Mouse (Mus musculus) hindbrain, embryonic 11.5 days (tissue): ENCODE measurements around the gene Parp3. TPM values are rescaled to one million over a fixed set of nuclear protein-coding genes. Genes with fewer than 3 reads are reported as not detected.
A peak's percentile ranks its signal among the peaks of the same experiment; 100 is the strongest.

Source experiments
- ATAC-seq: fragments of 200-750 bp; cut with Nextera tagmentation; 2 replicates; pipeline ENCODE4 v1.8.0; 2017; ENCODE audit warnings: mild to moderate bottlenecking, moderate TSS enrichment, moderate library complexity; ENCODE audit not compliant: low FRiP score
- DNase-seq: peaks from one replicate; pipeline ENCODE4 v3.0.0-alpha.2; 2015; ENCODE audit warnings: low spot score
- H3K27ac ChIP-seq: fragments of 300-500 bp; sonication (generic); 2 replicates; pipeline ENCODE4 v1.5.1; 2014; ENCODE audit warnings: mild to moderate bottlenecking, low read depth, low read length
- H3K27me3 ChIP-seq: fragments of 300-500 bp; sonication (generic); 2 replicates; pipeline ENCODE4 v1.6.1; 2014; ENCODE audit warnings: mild to moderate bottlenecking, low read length, moderate library complexity, mixed read lengths; ENCODE audit not compliant: control insufficient read depth, insufficient read depth
- H3K36me3 ChIP-seq: fragments of 300-500 bp; sonication (generic); 2 replicates; pipeline ENCODE4 v1.6.1; 2014; ENCODE audit warnings: mild to moderate bottlenecking, low read length, moderate library complexity, mixed read lengths; ENCODE audit not compliant: control insufficient read depth, insufficient read depth
- H3K4me1 ChIP-seq: fragments of 300-500 bp; sonication (generic); replicated peaks from 2 replicates; pipeline ENCODE4 v1.6.1; 2014; ENCODE audit warnings: low read length, mixed read lengths; ENCODE audit not compliant: control insufficient read depth, insufficient read depth
- H3K4me2 ChIP-seq: fragments of 300-500 bp; sonication (generic); replicated peaks from 2 replicates; pipeline ENCODE4 v1.6.1; 2014; ENCODE audit warnings: mild to moderate bottlenecking, low read depth, low read length
- H3K4me3 ChIP-seq: fragments of 300-500 bp; sonication (generic); 2 replicates; pipeline ENCODE4 v1.5.1; 2014; ENCODE audit warnings: low read depth, low read length
- H3K9ac ChIP-seq: fragments of 300-500 bp; sonication (generic); 2 replicates; pipeline ENCODE4 v1.6.1; 2014; ENCODE audit warnings: low read depth, low read length
- H3K9me3 ChIP-seq: fragments of 300-500 bp; sonication (generic); 2 replicates; pipeline ENCODE4 v1.6.1; 2016; ENCODE audit warnings: low read length; ENCODE audit not compliant: control insufficient read depth
- WGBS: fragments of 180-500 bp; shearing (Covaris S2); extraction: QIAGEN DNeasy Blood & Tissue Kit; methylation state at CpG from one replicate; pipeline ENCODE4 v1.1.7; 2014; 5-methylcytosine and 5-hydroxymethylcytosine counted together
- polyA plus RNA-seq: library from polyadenylated mRNA; unstranded; fragments of >200 nt; fragmentation: Nextera tagmentation; extraction: Ambion mirVana; gene quantifications from 2 replicates; pipeline ENCODE4 v1.2.1, GENCODE M21; 2014

Parp3 gene
- polyA plus RNA-seq, 1 experiment from 2014 or later: 1.4 TPM

DNA sequence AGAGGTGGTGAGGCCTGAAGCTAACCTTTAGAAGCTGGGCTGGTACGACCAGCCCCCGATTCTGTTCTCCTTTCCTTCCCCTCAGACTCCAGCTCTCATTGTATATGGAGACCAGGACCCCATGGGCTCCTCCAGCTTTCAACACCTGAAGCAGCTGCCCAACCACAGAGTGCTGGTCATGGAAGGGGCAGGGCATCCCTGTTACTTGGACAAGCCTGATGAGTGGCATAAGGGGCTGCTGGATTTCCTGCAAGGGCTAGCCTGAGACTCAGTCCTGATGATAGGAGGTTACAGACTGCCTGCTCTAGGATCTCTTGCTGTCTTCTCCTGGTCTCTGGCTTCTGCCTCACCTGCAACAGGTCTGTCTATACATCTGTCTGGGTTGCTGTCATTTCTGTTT lies 24.9 kb downstream of the Parp3 start:
- no peak overlapping the region for H3K4me2 ChIP-seq
- WGBS: 43% methylated on average over 2 of the region's 2 CpGs
- ATAC-seq (no peak), DNase-seq (no peak)
- no peaks in the 10 kb centered on the region for H3K9me3 ChIP-seq
- H3K4me3 ChIP-seq: no peak overlapping the region; the same call in 1 of the 2 replicates
- H3K36me3 ChIP-seq: no peaks in the 10 kb centered on the region
- H3K27me3 ChIP-seq: no peaks in the 10 kb centered on the region
- peaks cover 28% of the 10 kb centered on the region for H3K4me1 ChIP-seq
- 0 out of 2 replicates have a peak overlapping the region, but pooled peaks have one; percentile 11 for H3K9ac ChIP-seq
- no peak overlapping the region for H3K27ac ChIP-seq

DNA sequence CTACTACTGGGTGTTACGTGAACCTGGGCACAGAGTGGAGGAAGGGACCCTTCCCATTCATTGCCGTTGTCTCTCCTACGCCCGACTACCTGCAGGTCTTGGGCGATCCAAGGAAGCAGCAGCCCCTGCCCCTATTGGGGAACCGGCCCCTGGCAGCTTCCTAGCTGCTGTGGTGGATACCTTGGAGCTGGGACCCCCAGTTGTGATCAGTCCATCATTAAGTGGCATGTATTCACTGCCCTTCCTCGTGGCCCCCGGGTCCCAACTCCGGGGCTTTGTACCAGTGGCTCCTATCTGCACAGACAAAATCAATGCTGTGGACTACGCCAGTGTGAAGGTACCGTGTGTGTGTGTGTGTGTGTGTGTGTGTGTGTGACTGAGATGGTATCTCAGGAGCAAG lies 25.5 kb downstream of the Parp3 start:
- DNase-seq (no peak), ATAC-seq (no peak)
- Histone ChIP-seq H3K4me3 (no peak overlapping the region), H3K27ac (no peak overlapping the region), H3K27me3 (no peaks in the 10 kb centered on the region), H3K9me3 (no peaks in the 10 kb centered on the region), H3K9ac (no peak overlapping the region), H3K4me1 (peaks cover 22% of the 10 kb centered on the region), H3K4me2 (no peak overlapping the region), H3K36me3 (no peaks in the 10 kb centered on the region)
- 76% methylated on average over 11 of the region's 11 CpGs for WGBS

DNA sequence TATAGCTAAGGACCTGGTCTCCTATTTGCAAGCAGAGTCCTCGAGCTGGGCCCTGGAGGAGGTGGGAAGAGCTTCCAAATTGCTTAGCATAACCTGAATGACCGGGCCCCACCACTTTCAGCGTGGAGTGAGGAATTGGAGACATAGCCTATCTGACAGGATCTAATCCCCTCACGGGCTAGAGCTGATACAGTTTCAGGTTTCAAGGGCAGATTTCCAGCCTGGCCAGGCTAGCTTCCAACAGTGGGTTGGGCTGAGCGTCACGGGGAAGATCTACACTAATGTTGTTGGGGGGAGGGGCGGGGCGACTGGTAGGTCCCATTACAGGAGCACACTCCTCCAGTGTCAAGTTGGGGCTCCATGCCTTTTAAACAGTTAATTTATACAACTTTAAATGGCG lies 26.1 kb downstream of the Parp3 start:
- Histone ChIP-seq H3K4me2 (no peak overlapping the region), H3K4me3 (no peak overlapping the region), H3K27me3 (no peaks in the 10 kb centered on the region), H3K36me3 (no peaks in the 10 kb centered on the region), H3K27ac (no peak overlapping the region), H3K9ac (no peak overlapping the region), H3K9me3 (no peaks in the 10 kb centered on the region), H3K4me1 (peaks cover 16% of the 10 kb centered on the region)
- WGBS: 29% methylated on average over 9 of the region's 9 CpGs
- no peak for ATAC-seq
- no peak for DNase-seq

DNA sequence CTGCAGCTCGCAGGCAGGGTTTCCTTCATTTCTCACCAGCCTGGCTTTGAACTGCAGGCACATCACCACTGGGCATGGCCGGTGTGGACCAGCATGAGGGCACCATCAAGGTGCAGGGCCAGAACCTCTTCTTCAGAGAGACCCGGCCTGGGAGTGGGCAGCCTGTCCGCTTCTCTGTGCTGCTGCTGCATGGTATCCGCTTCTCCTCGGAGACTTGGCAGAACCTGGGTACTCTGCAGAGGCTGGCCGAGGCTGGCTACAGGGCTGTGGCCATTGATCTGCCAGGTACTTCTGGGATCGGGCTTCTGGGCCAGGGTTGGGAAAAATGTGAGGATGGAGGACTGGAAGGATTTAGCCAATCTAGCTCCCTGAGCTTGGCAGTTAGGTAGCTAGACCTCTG lies 26.8 kb downstream of the Parp3 start:
- Histone ChIP-seq H3K9ac (no peak overlapping the region), H3K4me1 (peaks cover 14% of the 10 kb centered on the region), H3K9me3 (no peaks in the 10 kb centered on the region), H3K27me3 (no peaks in the 10 kb centered on the region), H3K4me2 (no peak overlapping the region), H3K36me3 (no peaks in the 10 kb centered on the region), H3K27ac (no peak overlapping the region), H3K4me3 (no peak overlapping the region)
- WGBS: 89% methylated on average over 8 of the region's 8 CpGs
- DNase-seq (no peak), ATAC-seq (no peak)

DNA sequence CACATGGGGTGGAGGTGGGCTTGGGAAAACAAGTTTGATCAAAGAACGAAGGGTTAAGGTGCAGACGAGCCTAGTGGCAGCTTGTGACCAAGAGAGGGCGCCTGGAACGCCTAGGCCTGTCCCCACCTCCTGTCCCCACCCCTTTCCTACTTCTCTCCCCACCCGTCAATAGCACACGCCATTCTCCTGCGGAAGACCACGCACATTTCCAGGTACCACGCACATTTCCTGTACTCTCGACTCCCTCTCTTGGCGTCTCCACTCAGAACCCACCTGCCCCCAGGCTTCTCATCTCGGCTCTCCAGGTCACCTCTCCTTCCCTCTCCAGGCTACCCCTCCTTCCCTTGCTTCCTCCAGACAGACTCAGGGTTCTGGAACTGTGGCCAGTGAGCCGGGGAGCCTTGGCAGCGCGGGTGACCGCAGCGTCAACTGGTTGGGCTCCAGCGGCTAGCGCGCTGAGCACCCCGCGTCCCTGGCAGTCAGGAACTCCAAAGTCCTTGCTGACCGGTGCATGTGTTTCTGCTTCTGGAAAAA lies 28.2 kb downstream of the Parp3 start:
- Histone ChIP-seq H3K4me1 (peaks cover 14% of the 10 kb centered on the region), H3K9ac (peak overlapping the region; percentile 24; the same call in 1 of the 2 replicates), H3K4me3 (peak overlapping the region; percentile 23), H3K27me3 (no peaks in the 10 kb centered on the region), H3K36me3 (no peaks in the 10 kb centered on the region), H3K4me2 (peak overlapping the region; percentile 50), H3K27ac (no peak overlapping the region), H3K9me3 (no peaks in the 10 kb centered on the region)
- ATAC-seq: peak; percentile 38; the same call in 1 of the 2 replicates
- 1% methylated on average over 23 of the region's 23 CpGs for WGBS
- DNase-seq: peak; percentile 75

DNA sequence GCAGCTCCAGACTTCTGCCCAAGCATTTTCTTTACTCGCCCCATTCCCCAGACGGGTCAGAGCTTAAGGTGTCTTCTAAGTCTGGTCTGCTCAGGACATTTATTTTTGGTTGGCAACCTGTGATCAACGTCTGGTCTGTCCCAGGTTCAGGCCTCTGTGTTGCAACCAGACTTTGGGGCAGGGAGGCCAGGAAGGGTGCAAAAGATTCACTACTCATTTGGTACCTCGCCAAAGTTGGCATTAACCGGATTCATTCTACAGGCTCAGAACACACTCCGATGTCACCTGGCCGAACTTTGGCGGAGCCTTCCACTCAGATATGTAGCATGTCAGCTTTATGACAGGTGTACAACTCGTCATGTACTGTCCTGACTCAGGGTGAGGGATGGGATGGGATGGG lies 28.8 kb downstream of the Parp3 start:
- H3K4me2 ChIP-seq: peak overlapping the region; percentile 58
- peak overlapping the region; percentile 20; the same call in 1 of the 2 replicates for H3K27ac ChIP-seq
- H3K4me1 ChIP-seq: peaks cover 13% of the 10 kb centered on the region
- peak overlapping the region; percentile 60 for H3K9ac ChIP-seq
- H3K4me3 ChIP-seq: peak overlapping the region; percentile 36
- peak; percentile 16; the same call in 1 of the 2 replicates for ATAC-seq
- H3K27me3 ChIP-seq: no peaks in the 10 kb centered on the region
- no peaks in the 10 kb centered on the region for H3K9me3 ChIP-seq
- 39% methylated on average over 9 of the region's 9 CpGs for WGBS
- no peaks in the 10 kb centered on the region for H3K36me3 ChIP-seq
- DNase-seq: no peak

DNA sequence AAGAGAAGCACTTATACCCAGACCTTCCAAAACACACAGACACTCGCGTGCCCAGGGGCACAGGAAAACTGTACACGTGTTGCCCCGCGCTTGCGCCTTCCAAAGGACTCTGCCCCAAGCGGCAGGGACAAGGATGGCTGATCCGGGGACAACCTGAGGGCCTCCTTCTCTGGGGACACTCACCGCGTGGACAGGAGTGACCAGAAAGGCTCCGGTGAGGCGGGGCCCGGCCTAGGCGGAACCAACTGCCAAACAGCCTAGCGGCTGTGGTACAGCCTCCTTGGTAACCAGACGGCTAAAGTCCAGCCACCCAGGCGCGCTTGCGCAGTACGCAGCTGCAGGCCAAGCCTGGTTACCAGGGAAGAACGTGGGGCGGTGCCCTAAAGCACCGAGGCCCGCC lies 29.4 kb downstream of the Parp3 start, which contains the start of the genes Abhd14b and Abhd14a:
Abhd14b (plus strand) TSS at position 112 of the 400 bp plus-strand sequence.
Abhd14a (minus strand) TSS at position 331 of the 400 bp plus-strand sequence.
- Histone ChIP-seq H3K9me3 (no peaks in the 10 kb centered on the region), H3K9ac (peak within 1 kb of the TSS; percentile 60), H3K4me1 (peaks cover 8% of the 10 kb centered on the region), H3K36me3 (no peaks in the 10 kb centered on the region), H3K4me2 (peak within 1 kb of the TSS; percentile 58), H3K27me3 (no peaks in the 10 kb centered on the region), H3K27ac (peak within 1 kb of the TSS; percentile 54; the same call in 1 of the 2 replicates), H3K4me3 (peak within 1 kb of the TSS; percentile 36)
- ATAC-seq: peak; percentile 75
- under 1% methylated on average over 24 of the region's 24 CpGs for WGBS
- peak; percentile 92 for DNase-seq

DNA sequence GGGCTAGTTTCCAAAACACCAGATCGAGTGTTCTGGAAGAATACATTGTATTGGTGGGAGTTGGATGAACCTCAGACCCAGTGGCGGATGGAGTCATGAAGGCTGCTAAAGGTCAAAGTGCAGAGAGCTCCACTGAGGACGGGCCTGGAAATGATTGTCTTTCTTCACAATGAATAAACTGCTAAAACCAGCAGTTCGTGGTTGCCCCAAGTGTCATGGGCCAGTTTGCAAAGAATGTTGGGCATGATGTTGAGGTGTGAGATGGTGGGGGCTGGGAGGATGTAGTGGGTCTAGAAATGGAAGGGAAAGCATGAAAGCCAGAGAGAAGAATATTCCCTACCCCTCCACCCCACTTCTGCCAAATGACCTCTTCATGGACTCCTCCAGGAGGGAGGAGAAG lies 31.9 kb downstream of the Parp3 start:
- H3K4me1 ChIP-seq: peaks cover 7% of the 10 kb centered on the region
- H3K36me3 ChIP-seq: no peaks in the 10 kb centered on the region
- DNase-seq (no peak), ATAC-seq (no peak)
- H3K9me3 ChIP-seq: no peaks in the 10 kb centered on the region
- no peaks in the 10 kb centered on the region for H3K27me3 ChIP-seq
- H3K4me2 ChIP-seq: no peak overlapping the region
- 67% methylated on average over 4 of the region's 4 CpGs for WGBS
- no peak overlapping the region for H3K9ac ChIP-seq
- H3K27ac ChIP-seq: no peak overlapping the region
- H3K4me3 ChIP-seq: no peak overlapping the region

DNA sequence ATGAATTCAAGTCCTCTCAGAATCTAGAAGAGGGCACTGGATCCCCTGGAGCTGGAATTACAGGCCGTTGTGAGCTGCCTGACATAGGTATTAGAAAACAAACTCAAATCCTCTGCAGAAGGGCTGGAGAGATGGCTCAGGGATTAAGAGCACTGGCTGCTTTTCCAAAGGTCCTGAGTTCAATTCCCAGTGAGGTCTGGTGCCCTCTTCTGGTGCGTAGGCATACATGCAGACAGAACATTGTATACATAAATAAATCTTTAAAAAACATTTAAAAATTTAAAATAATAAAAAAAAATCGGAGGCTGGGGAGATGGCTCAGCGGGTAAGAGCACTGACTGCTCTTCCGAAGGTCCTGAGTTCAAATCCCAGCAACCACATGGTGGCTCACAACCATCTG lies 34.1 kb downstream of the Parp3 start:
- H3K36me3 ChIP-seq: no peaks in the 10 kb centered on the region
- H3K9me3 ChIP-seq: no peaks in the 10 kb centered on the region
- WGBS: 80% methylated on average over 5 of the region's 5 CpGs
- ATAC-seq (no peak), DNase-seq (no peak)
- no peak overlapping the region for H3K4me3 ChIP-seq
- no peak overlapping the region for H3K9ac ChIP-seq
- H3K27ac ChIP-seq: no peak overlapping the region
- H3K27me3 ChIP-seq: no peaks in the 10 kb centered on the region
- H3K4me1 ChIP-seq: peaks cover under 1% of the 10 kb centered on the region
- no peak overlapping the region for H3K4me2 ChIP-seq
